Mouse (Mus musculus) lung, postnatal 0 days (tissue): ENCODE measurements at regions not wholly inside any gene's neighbourhood (a gene's known extent, or its start where the extent isn't known, plus 50 kb on each side); places are given as distances from the start of the nearest gene placed in this dataset.

Experiments
- CTCF ChIP-seq: IDR thresholded peaks from 2 replicates; pipeline ENCODE4 v1.5.1; 2016; ENCODE audit warnings: antibody characterized with exemption, mild to moderate bottlenecking
- EP300 ChIP-seq: IDR thresholded peaks from 2 replicates; pipeline ENCODE4 v1.6.1; 2016; ENCODE audit warnings: antibody characterized with exemption, mild to moderate bottlenecking, control low read depth

GRCm38 (mm10) chr7:79539426-79539825, 73.3 kb upstream of the Polg start:
- TF ChIP-seq EP300 = no peak
- no peak for TF ChIP-seq CTCF
